Mouse (Mus musculus): ENCODE data around the gene Gm21488. TPM values are rescaled to one million over a fixed set of nuclear protein-coding genes. Genes with fewer than 3 reads are reported as not detected.

The Gm21488 gene
- not detected for polyA plus RNA-seq (2014; fragmentation: Illumina TruSeq; extraction: RNeasy Lipid Tissue Mini Kit (QIAGEN cat#74804); ENCODE audit: low read depth, low replicate concordance)

DNA sequence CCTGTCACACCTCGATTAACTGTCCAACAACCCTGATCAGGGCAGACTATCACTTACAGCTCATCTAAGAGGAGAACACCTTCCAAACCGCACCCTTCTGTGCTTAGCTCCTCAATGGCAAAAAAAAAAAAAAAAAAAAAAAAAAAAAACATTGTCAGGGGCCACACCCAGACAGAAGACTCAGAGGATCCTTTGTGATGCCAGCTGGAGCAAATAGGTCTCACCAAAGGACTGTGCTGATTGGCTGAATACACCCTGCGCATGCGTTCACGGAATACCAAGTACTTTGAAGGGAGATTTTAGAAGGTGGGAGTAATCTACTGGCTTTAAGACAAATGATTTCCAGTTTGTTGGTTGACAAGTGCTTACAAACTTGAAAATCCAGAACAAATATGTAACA lies at the start of gene Gm21488:
Gm21488 (minus strand) TSS at position 101 of the 400 bp plus-strand sequence.

